Comparison of ENCODE assay signal across 8 mouse cellular contexts in the genomic region with DNA sequence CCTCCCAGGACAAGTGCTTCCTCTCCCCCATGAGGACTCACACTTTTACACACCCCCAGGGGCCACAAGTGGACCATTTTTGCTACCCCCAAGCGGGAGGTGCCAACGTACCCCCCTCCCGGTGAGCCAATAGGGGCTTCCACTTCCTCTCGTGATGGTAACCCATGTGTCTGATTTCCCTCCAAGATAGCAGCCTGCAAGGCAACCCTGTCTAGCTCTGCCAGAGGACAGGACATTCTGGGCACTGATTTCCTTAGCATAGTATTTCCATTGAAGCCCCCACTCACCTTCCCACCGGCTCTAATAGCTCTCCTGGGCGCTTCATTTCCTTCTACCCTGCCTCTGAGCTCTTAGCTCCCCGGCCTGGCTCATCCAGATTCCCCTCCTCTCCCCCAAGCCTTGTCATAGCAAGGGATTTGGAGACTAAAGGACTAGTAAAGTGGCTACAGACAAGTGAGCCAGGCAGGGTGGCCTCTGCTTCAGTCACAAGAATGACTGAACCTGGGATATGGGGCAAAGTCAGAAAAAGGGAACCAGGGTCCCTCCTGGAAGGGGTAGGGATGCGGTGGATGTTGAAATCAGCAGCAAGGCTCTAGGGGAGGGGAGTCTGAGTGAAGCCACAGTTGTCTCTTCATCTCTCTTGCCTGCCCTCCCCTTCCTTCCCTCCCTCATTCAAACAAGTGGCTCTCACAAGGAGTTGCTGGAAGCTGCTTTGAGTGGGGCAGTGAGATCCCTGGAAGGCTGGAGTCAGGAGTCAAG. TPM values are rescaled to one million over a fixed set of nuclear protein-coding genes. Genes with fewer than 3 reads are reported as not detected.
DNase-seq lines count a peak whose midpoint lies in the region; ATAC-seq lines count a peak whose summit lies in the region.
"Had no signal": no experiment of that assay in that cellular context is flagged by ENCODE, and none has a peak within 500 bp of the region (broad histone marks: within the 10 kb centered on the region; RNA-seq: fewer than 3 reads in every experiment).

No protein-coding gene starts in this region.

- H3K9me3 ChIP-seq in hindbrain, embryonic 16.5 days (ENCODE audit: control insufficient read depth, low read length): no peaks in the 10 kb centered on the region
- no peaks in the 10 kb centered on the region for H3K9me3 ChIP-seq in midbrain, embryonic 11.5 days (ENCODE audit: control insufficient read depth, low read length)

- H3K4me2 ChIP-seq in hindbrain, embryonic 16.5 days (ENCODE audit: low read length): peak overlapping the region; percentile 77
- peak overlapping the region; percentile 56 for H3K4me2 ChIP-seq in midbrain, embryonic 11.5 days

- intact Hi-C loops in gastrocnemius, postnatal 14 days (cut with DNase I; ENCODE audit: low total_unique reads): no loop called here

- DNase-seq in ES-CJ7 (ENCODE audit: low read depth, low spot score): peak; percentile 47
- peak; percentile 95 for DNase-seq in midbrain, embryonic 11.5 days (ENCODE audit: low spot score, missing footprints)
- no peak for DNase-seq in gastrocnemius, postnatal 14 days
- DNase-seq in right cerebral cortex, adult 18-20 months: no peak
- DNase-seq in embryo, embryonic 11 days: no peak
- DNase-seq: heart, postnatal 14 days had no signal

- H3K4me1 ChIP-seq in hindbrain, embryonic 16.5 days (ENCODE audit: control insufficient read depth, insufficient read depth, low read depth, low read length): peaks cover 64% of the 10 kb centered on the region
- H3K4me1 ChIP-seq in midbrain, embryonic 11.5 days (ENCODE audit: control insufficient read depth, insufficient read depth, low read length): peaks cover 73% of the 10 kb centered on the region

- H3K36me3 ChIP-seq in hindbrain, embryonic 16.5 days (ENCODE audit: control insufficient read depth, insufficient read depth, low read length): no peaks in the 10 kb centered on the region
- H3K36me3 ChIP-seq in midbrain, embryonic 11.5 days (ENCODE audit: control insufficient read depth, insufficient read depth, low read length): no peaks in the 10 kb centered on the region

- no peak overlapping the region for H3K27ac ChIP-seq in hindbrain, embryonic 16.5 days (ENCODE audit: low read depth, low read length)
- H3K27ac ChIP-seq in midbrain, embryonic 11.5 days (ENCODE audit: low read depth, low read length): peak overlapping the region; percentile 69

- H3K9ac ChIP-seq in hindbrain, embryonic 16.5 days (ENCODE audit: low read depth, low read length): no peak overlapping the region; the same call in 1 of the 2 replicates
- H3K9ac ChIP-seq in midbrain, embryonic 11.5 days (ENCODE audit: low read length): peak overlapping the region; percentile 61

- peaks cover 4% of the 10 kb centered on the region for H3K27me3 ChIP-seq in hindbrain, embryonic 16.5 days (replicated peaks; ENCODE audit: control insufficient read depth, insufficient read depth, low read length)
- peaks cover 26% of the 10 kb centered on the region for H3K27me3 ChIP-seq in midbrain, embryonic 11.5 days (ENCODE audit: control insufficient read depth, insufficient read depth, low read length)

- H3K4me3 ChIP-seq in hindbrain, embryonic 16.5 days (ENCODE audit: low read length): peak overlapping the region; percentile 42
- H3K4me3 ChIP-seq in midbrain, embryonic 11.5 days (ENCODE audit: low read depth, low read length): peak overlapping the region; percentile 37; the same call in 1 of the 2 replicates

- 5% methylated on average over 8 of the region's 8 CpGs for WGBS in hindbrain, embryonic 16.5 days
- 4% methylated on average over 8 of the region's 8 CpGs for WGBS in midbrain, embryonic 11.5 days

- ATAC-seq in common myeloid progenitor, adult 5-6 weeks (replicated peaks; ENCODE audit: low read depth, poor library complexity, severe bottlenecking): peak; percentile 22; the same call in 1 of the 2 replicates
- no peak for ATAC-seq in hindbrain, embryonic 16.5 days
- ATAC-seq in midbrain, embryonic 11.5 days (ENCODE audit: low FRiP score): no peak

RNA-seq across cellular contexts. Expression of gene Asic4, which starts 0.7 kb away (rescaled TPM):
- total RNA-seq in common myeloid progenitor, adult 5-6 weeks (2017): not detected in 2 replicates
- polyA plus RNA-seq in hindbrain, embryonic 16.5 days (2015; fragmentation: Nextera tagmentation; extraction: Ambion mirVana): 20.3 and 21.6 TPM in 2 replicates
- 4.6 and 5.9 TPM in 2 replicates for polyA plus RNA-seq in midbrain, embryonic 11.5 days (2014; fragmentation: Nextera tagmentation; extraction: Ambion mirVana)
- total RNA-seq in gastrocnemius, postnatal 14 days (2021): not detected
- total RNA-seq: heart, postnatal 14 days had no signal

RNA-seq across cellular contexts. Expression of gene Gmppa, which starts 13.8 kb away (rescaled TPM):
- 61.7 and 73.9 TPM in 2 replicates for total RNA-seq in common myeloid progenitor, adult 5-6 weeks (2017)
- 77.8 and 78.4 TPM in 2 replicates for polyA plus RNA-seq in hindbrain, embryonic 16.5 days (2015; fragmentation: Nextera tagmentation; extraction: Ambion mirVana)
- 56.1 and 56.4 TPM in 2 replicates for polyA plus RNA-seq in midbrain, embryonic 11.5 days (2014; fragmentation: Nextera tagmentation; extraction: Ambion mirVana)
- total RNA-seq in gastrocnemius, postnatal 14 days (2021): 10 to 100 TPM; 34.5 to 38.7 TPM

RNA-seq across cellular contexts. Expression of gene Chpf, which starts 29.6 kb away (rescaled TPM):
- 0.92 and 2.1 TPM in 2 replicates for total RNA-seq in common myeloid progenitor, adult 5-6 weeks (2017)
- polyA plus RNA-seq in hindbrain, embryonic 16.5 days (2015; fragmentation: Nextera tagmentation; extraction: Ambion mirVana): 42.1 and 46.4 TPM in 2 replicates
- 15.2 and 20.8 TPM in 2 replicates for polyA plus RNA-seq in midbrain, embryonic 11.5 days (2014; fragmentation: Nextera tagmentation; extraction: Ambion mirVana)
- 10 to 100 TPM; 14.9 to 20.7 TPM for total RNA-seq in gastrocnemius, postnatal 14 days (2021)

RNA-seq across cellular contexts. Expression of gene Tmem198, which starts 29.8 kb away (rescaled TPM):
- total RNA-seq in common myeloid progenitor, adult 5-6 weeks (2017): 0.32 TPM in 1 of 2 replicates, not detected in the other
- 50.5 and 52.5 TPM in 2 replicates for polyA plus RNA-seq in hindbrain, embryonic 16.5 days (2015; fragmentation: Nextera tagmentation; extraction: Ambion mirVana)
- 11.6 and 13.0 TPM in 2 replicates for polyA plus RNA-seq in midbrain, embryonic 11.5 days (2014; fragmentation: Nextera tagmentation; extraction: Ambion mirVana)
- under 1 TPM; 0.09 to 0.25 TPM for total RNA-seq in gastrocnemius, postnatal 14 days (2021)

RNA-seq across cellular contexts. Expression of gene Obsl1, which starts 56.7 kb away (rescaled TPM):
- total RNA-seq in common myeloid progenitor, adult 5-6 weeks (2017): 1.4 and 2.7 TPM in 2 replicates
- polyA plus RNA-seq in hindbrain, embryonic 16.5 days (2015; fragmentation: Nextera tagmentation; extraction: Ambion mirVana): 25.4 and 26.1 TPM in 2 replicates
- 31.0 and 33.2 TPM in 2 replicates for polyA plus RNA-seq in midbrain, embryonic 11.5 days (2014; fragmentation: Nextera tagmentation; extraction: Ambion mirVana)
- total RNA-seq in gastrocnemius, postnatal 14 days (2021): 10 to 100 TPM; 65.6 to 69.5 TPM

Comparison
In these comparisons a context has a peak if more than half of its experiments do, and no peak if none do; other contexts are left out.
1. DNase-seq: peak in ES-CJ7 (single experiment) and midbrain, embryonic 11.5 days (single experiment); none in gastrocnemius, postnatal 14 days (single experiment), right cerebral cortex, adult 18-20 months (single experiment) and embryo, embryonic 11 days (single experiment).